Mouse (Mus musculus) limb, embryonic 11.5 days (tissue): ENCODE results near the gene Pttg1ip. TPM values are rescaled to one million over a fixed set of nuclear protein-coding genes. Genes with fewer than 3 reads are reported as not detected.
A peak's percentile ranks its signal among the peaks of the same experiment; 100 is the strongest.

Experiments
- ATAC-seq: fragments of 200-750 bp; cut with Nextera tagmentation; 2 replicates; pipeline ENCODE4 v1.8.0; 2017; ENCODE audit warnings: low read depth; ENCODE audit not compliant: insufficient number of reproducible peaks, low FRiP score, low TSS enrichment
- DNase-seq: peaks from one replicate; pipeline ENCODE4 v3.0.0-alpha.2; 2015; ENCODE audit warnings: low spot score
- H3K27ac ChIP-seq: fragments of 300-500 bp; sonication (generic); replicated peaks from 2 replicates; pipeline ENCODE4 v1.5.1; 2014; ENCODE audit warnings: low read depth, mild to moderate bottlenecking, low read length
- H3K27me3 ChIP-seq: fragments of 300-500 bp; sonication (generic); 2 replicates; pipeline ENCODE4 v1.6.1; 2014; ENCODE audit warnings: mild to moderate bottlenecking, low read length, mixed read lengths; ENCODE audit not compliant: control insufficient read depth, insufficient read depth
- H3K36me3 ChIP-seq: fragments of 300-500 bp; sonication (generic); 2 replicates; pipeline ENCODE4 v1.6.1; 2014; ENCODE audit warnings: mild to moderate bottlenecking, low read length, moderate library complexity, mixed read lengths; ENCODE audit not compliant: control insufficient read depth, insufficient read depth
- H3K4me1 ChIP-seq: fragments of 300-500 bp; sonication (generic); 2 replicates; pipeline ENCODE4 v1.6.1; 2014; ENCODE audit warnings: low read length, mixed read lengths; ENCODE audit not compliant: control insufficient read depth, insufficient read depth
- H3K4me2 ChIP-seq: fragments of 300-500 bp; sonication (generic); 2 replicates; pipeline ENCODE4 v1.6.1; 2014; ENCODE audit warnings: low read depth, mild to moderate bottlenecking, moderate library complexity; ENCODE audit not compliant: severe bottlenecking
- H3K4me3 ChIP-seq: fragments of 300-500 bp; sonication (generic); 2 replicates; pipeline ENCODE4 v1.5.1; 2014; ENCODE audit warnings: low read depth, low read length
- H3K9ac ChIP-seq: fragments of 300-500 bp; sonication (generic); 2 replicates; pipeline ENCODE4 v1.6.1; 2014; ENCODE audit warnings: mild to moderate bottlenecking, low read length
- H3K9me3 ChIP-seq: fragments of 300-500 bp; sonication (generic); 2 replicates; pipeline ENCODE4 v1.6.1; 2016; ENCODE audit warnings: low read length; ENCODE audit not compliant: control insufficient read depth
- WGBS: fragments of 180-500 bp; shearing (Covaris S2); extraction: QIAGEN DNeasy Blood & Tissue Kit; methylation state at CpG from one replicate; pipeline ENCODE4 v1.1.7; 2014; 5-methylcytosine and 5-hydroxymethylcytosine counted together
- polyA plus RNA-seq: library from polyadenylated mRNA; unstranded; fragments of >200 nt; fragmentation: Nextera tagmentation; extraction: Ambion mirVana; gene quantifications from 2 replicates; pipeline ENCODE4 v1.2.1, GENCODE M21; 2014

The Pttg1ip gene
- polyA plus RNA-seq, 1 experiment from 2014 or later: 84.6 TPM

- Histone ChIP-seq H3K27me3 (no peaks in the 10 kb centered on the region), H3K9me3 (no peaks in the 10 kb centered on the region), H3K4me2 (no peak overlapping the region), H3K36me3 (peaks cover 10% of the 10 kb centered on the region), H3K9ac (no peak overlapping the region), H3K4me3 (no peak overlapping the region), H3K4me1 (no peaks in the 10 kb centered on the region; the same call in 1 of the 2 replicates), H3K27ac (no peak overlapping the region)
- DNase-seq: peak; percentile 91
- peak; percentile 65; the same call in 1 of the 2 replicates for ATAC-seq
- WGBS: 50% methylated on average over 2 of the region's 2 CpGs
Observed at GRCm38 (mm10) chr10:77627497-77627896, 46.0 kb downstream of the Pttg1ip start.

DNA sequence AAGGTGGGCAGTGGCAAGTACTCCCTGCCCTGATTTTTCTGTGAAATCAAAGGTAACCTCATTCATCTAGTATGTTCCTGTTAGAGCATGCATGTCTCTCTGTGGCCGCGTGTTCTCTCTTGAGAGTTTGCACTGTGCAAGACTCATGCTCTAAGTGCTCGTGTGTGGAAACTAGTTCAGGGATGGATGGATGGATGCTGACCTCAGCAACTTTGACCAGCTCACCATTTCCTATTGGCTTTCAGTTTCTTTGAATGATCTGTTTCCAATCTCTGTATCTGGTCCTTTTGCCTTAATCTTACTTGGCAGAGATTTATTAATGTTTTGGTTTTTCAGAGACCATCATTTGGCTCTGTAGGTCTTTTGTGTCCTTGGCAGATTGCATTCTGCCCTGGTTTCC lies 47.6 kb downstream of the Pttg1ip start:
- H3K4me3 ChIP-seq: no peak overlapping the region
- WGBS: 88% methylated on average over 3 of the region's 3 CpGs
- H3K27ac ChIP-seq: no peak overlapping the region
- DNase-seq (no peak), ATAC-seq (no peak)
- H3K4me2 ChIP-seq: no peak overlapping the region
- no peaks in the 10 kb centered on the region for H3K4me1 ChIP-seq
- no peaks in the 10 kb centered on the region for H3K9me3 ChIP-seq
- H3K9ac ChIP-seq: no peak overlapping the region
- H3K36me3 ChIP-seq: peaks cover 10% of the 10 kb centered on the region
- no peaks in the 10 kb centered on the region for H3K27me3 ChIP-seq

- H3K4me1 ChIP-seq: no peaks in the 10 kb centered on the region
- peaks cover 10% of the 10 kb centered on the region for H3K36me3 ChIP-seq
- no peak overlapping the region for H3K9ac ChIP-seq
- no peak overlapping the region for H3K4me2 ChIP-seq
- DNase-seq: no peak
- ATAC-seq: no peak
- no peaks in the 10 kb centered on the region for H3K27me3 ChIP-seq
- no peak overlapping the region for H3K4me3 ChIP-seq
- H3K27ac ChIP-seq: no peak overlapping the region
- H3K9me3 ChIP-seq: no peaks in the 10 kb centered on the region
- WGBS: 90% methylated on average over 1 of the region's 1 CpGs
Observed at GRCm38 (mm10) chr10:77629970-77630369, 48.5 kb downstream of the Pttg1ip start.

GRCm38 (mm10) chr10:77634016-77634415 lies 52.5 kb downstream of the Pttg1ip start:
- no peak for DNase-seq
- H3K27ac ChIP-seq: no peak overlapping the region
- no peak overlapping the region for H3K4me2 ChIP-seq
- H3K27me3 ChIP-seq: no peaks in the 10 kb centered on the region
- H3K36me3 ChIP-seq: peaks cover 12% of the 10 kb centered on the region
- no peak overlapping the region for H3K9ac ChIP-seq
- WGBS: 88% methylated on average over 6 of the region's 6 CpGs
- no peaks in the 10 kb centered on the region for H3K9me3 ChIP-seq
- ATAC-seq: no peak
- H3K4me3 ChIP-seq: no peak overlapping the region
- no peaks in the 10 kb centered on the region for H3K4me1 ChIP-seq

- ATAC-seq: no peak
- 88% methylated on average over 13 of the region's 13 CpGs for WGBS
Observed at GRCm38 (mm10) chr10:77634452-77635231, 53.1 kb downstream of the Pttg1ip start.

GRCm38 (mm10) chr10:77636234-77636922 lies 54.9 kb downstream of the Pttg1ip start:
- no peaks in the 10 kb centered on the region for H3K4me1 ChIP-seq
- no peak for DNase-seq
- ATAC-seq: no peak
- H3K9ac ChIP-seq: no peak overlapping the region
- H3K36me3 ChIP-seq: peaks cover 9% of the 10 kb centered on the region
- H3K27me3 ChIP-seq: no peaks in the 10 kb centered on the region
- H3K4me2 ChIP-seq: no peak overlapping the region
- H3K4me3 ChIP-seq: no peak overlapping the region
- 93% methylated on average over 7 of the region's 7 CpGs for WGBS
- no peaks in the 10 kb centered on the region for H3K9me3 ChIP-seq
- no peak overlapping the region for H3K27ac ChIP-seq

More at GRCm38 (mm10) chr10:77634452-77635231, 53.1 kb downstream of the Pttg1ip start:
- Histone ChIP-seq H3K9me3 (no peaks in the 10 kb centered on the region), H3K4me1 (no peaks in the 10 kb centered on the region), H3K4me2 (no peak overlapping the region), H3K4me3 (no peak overlapping the region), H3K27ac (no peak overlapping the region), H3K9ac (no peak overlapping the region), H3K27me3 (no peaks in the 10 kb centered on the region), H3K36me3 (peaks cover 12% of the 10 kb centered on the region)
- no peak for DNase-seq

DNA sequence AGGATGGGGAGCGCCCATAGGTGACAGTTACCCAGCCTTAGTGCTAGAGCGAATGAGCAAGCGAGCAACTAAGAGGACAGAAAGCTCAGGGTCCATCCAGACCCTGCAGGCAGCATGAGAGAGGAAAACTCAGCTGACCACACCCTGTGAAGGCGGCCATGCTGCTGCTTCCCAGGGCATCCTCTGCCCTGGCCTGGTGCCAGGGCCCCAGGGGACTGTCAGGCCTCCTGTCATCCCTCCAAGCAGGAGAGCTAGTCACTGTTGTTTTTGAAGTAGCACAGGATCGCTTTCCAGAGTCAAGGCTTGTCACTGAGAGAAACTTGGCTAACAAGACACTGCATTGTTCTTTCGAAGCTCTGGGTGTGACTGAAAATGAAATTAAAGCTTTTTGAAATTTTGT lies 57.4 kb downstream of the Pttg1ip start:
- Histone ChIP-seq H3K4me3 (no peak overlapping the region), H3K9ac (no peak overlapping the region), H3K4me2 (no peak overlapping the region), H3K27me3 (no peaks in the 10 kb centered on the region), H3K9me3 (no peaks in the 10 kb centered on the region), H3K36me3 (peaks cover 16% of the 10 kb centered on the region; the same call in 1 of the 2 replicates), H3K27ac (no peak overlapping the region), H3K4me1 (no peaks in the 10 kb centered on the region)
- WGBS: 88% methylated on average over 6 of the region's 6 CpGs
- no peak for DNase-seq
- ATAC-seq: no peak

- no peak for ATAC-seq
Observed at GRCm38 (mm10) chr10:77643160-77643559, 61.6 kb downstream of the Pttg1ip start.

More at GRCm38 (mm10) chr10:77643160-77643559, 61.6 kb downstream of the Pttg1ip start:
- Histone ChIP-seq H3K4me3 (no peak overlapping the region), H3K27me3 (no peaks in the 10 kb centered on the region), H3K36me3 (peaks cover 26% of the 10 kb centered on the region), H3K9ac (no peak overlapping the region), H3K9me3 (no peaks in the 10 kb centered on the region), H3K4me1 (no peaks in the 10 kb centered on the region), H3K27ac (no peak overlapping the region), H3K4me2 (no peak overlapping the region)
- WGBS: 92% methylated on average over 7 of the region's 7 CpGs
- DNase-seq: no peak
